Mouse (Mus musculus) liver, embryonic 18 days (tissue): ENCODE results near the gene Srp54b. TPM values are rescaled to one million over a fixed set of nuclear protein-coding genes. Genes with fewer than 3 reads are reported as not detected.

Experiments used
- polyA plus RNA-seq: library from polyadenylated mRNA; depleted of rRNA; stranded (reverse); fragments of >200 nt; gene quantifications from 2 replicates; pipeline ENCODE4 v1.2.3, GENCODE M21; 2012; rRNA removed

Srp54b gene
- 14.3 and 14.9 TPM in 2 replicates for polyA plus RNA-seq

DNA sequence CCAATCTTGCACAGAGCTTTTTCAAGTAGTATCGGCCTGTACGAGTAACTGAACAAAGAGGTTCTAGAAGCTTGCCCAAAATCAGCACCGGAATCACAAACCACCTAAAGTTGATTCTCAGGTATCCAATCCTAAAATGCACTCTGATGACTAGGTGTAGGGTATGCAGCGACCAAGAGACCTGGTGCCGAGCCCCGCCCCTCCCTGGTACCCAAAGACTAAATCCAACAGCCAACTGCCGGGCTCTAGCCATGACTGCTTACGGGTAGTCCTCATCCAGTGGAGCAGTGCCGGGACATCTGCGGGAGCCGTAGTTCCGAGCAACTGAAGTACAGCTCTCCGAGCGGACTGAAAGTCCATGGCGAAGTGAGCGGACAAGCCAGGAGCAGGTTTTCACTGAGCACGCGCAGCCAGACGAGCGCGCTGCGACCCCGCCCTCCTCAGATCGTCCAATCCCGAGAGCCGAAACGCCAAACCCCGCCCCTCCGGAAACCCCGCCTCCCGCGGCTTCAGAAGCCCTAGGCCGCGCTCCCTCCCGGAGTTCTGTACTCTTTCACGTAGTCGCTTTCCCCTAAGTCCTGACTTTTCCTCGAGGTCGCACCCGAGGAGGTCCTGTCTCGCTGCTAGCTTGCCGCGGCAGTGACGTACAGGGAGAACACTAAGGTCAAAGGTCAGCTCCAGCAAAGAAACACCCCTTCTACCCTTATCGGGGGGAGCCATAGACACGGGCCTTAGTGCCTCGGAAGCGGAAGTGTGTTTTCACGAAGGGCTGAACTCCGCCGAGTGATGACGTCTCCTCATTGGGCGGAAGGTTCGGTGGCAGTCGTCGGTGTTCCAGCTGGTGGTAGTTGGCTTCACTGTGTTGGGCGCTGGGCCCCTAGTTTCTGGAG lies at the start of gene Srp54b:
Gene Srp54b, plus strand, starts transcription at position 546 of the 890 bp plus-strand sequence.

GRCm38 (mm10) chr12:55124242-55124641 lies 30.7 kb upstream of the Srp54b start, which contains the start of gene Fam177a:
Gene Fam177a (plus strand): TSS chr12:55124469.

GRCm38 (mm10) chr12:55199306-55199705 lies 44.4 kb downstream of the Srp54b start, which contains the start of gene 1700047I17Rik2:
Gene 1700047I17Rik2 (plus strand): TSS chr12:55199592.

GRCm38 (mm10) chr12:55229626-55230519 lies 75.0 kb downstream of the Srp54b start, which contains the start of gene Srp54c:
Gene Srp54c (plus strand): TSS chr12:55230168.

Other genes with a start within 250 kb of the Srp54b start
- gene Gm20403, start 168.6 kb upstream of the Srp54b start, polyA plus RNA-seq, result not detected in 2 replicates
- 11.4 and 13.1 TPM in 2 replicates for gene Baz1a, start 140.8 kb upstream of the Srp54b start, polyA plus RNA-seq
- 10.7 and 12.2 TPM in 2 replicates for gene 2700097O09Rik, start 75.0 kb upstream of the Srp54b start, polyA plus RNA-seq
- 19.7 and 23.8 TPM in 2 replicates for gene Srp54a, start 74.8 kb upstream of the Srp54b start, polyA plus RNA-seq
- 3.4 and 3.6 TPM in 2 replicates for gene Fam177a, start 30.6 kb upstream of the Srp54b start, polyA plus RNA-seq
- gene 1700047I17Rik2, start 44.5 kb downstream of the Srp54b start, polyA plus RNA-seq, result not detected in 2 replicates
- gene Srp54c, start 75.1 kb downstream of the Srp54b start, polyA plus RNA-seq, result 20.0 and 21.9 TPM in 2 replicates
- 4.7 and 4.8 TPM in 2 replicates for gene 1110008L16Rik, start 144.5 kb downstream of the Srp54b start, polyA plus RNA-seq
- 2.9 and 3.1 TPM in 2 replicates for gene Ppp2r3c, start 147.9 kb downstream of the Srp54b start, polyA plus RNA-seq
- 71.6 and 74.4 TPM in 2 replicates for gene Psma6, start 229.1 kb downstream of the Srp54b start, polyA plus RNA-seq